Mouse (Mus musculus): Measurements from ENCODE around the gene Taar7d. TPM values are rescaled to one million over a fixed set of nuclear protein-coding genes. Genes with fewer than 3 reads are reported as not detected.

Taar7d gene
- total RNA-seq (2023): not detected

DNA sequence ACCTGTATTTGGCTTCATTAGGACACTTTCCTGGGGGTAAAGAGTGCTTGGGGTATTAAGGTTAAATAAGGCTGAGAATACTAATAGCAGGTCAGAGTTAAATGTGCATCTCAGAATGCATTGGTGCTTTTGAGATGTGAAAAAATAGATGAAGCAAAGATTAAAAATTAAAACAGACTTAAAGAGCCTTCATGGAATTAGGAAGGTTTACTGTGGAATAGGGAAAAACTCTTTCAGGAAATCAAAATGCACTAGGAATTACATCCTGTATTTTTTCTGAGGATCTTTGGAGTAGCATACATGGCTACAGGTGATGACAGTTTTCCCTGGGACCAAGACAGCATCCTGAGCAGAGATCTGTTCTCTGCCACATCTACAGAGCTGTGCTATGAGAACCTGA lies at the start of gene Taar7d:
Gene Taar7d (plus strand): TSS at position 301 of the 400 bp plus-strand sequence.

DNA sequence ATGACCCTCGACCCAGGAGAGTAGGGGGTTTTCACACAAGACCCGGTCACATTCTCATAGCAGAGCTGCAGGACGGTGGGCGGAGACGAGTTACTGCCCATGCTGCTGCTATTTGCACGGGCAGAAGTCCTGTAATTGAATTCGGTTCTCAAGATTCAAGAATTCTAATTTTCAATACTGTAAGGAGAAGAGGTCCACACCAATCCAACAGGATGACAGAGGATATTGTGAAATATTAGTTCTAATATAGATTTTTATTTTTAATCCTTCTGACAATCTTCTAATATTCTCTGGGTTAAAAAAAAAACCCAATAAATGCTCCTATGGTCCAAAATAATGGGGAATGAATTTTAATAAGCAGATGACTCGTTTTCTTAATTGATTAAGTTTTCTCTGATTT lies 41.5 kb upstream of the Taar7d start, which contains the start of gene Taar6:
Gene Taar6 (minus strand): TSS at position 101 of the 400 bp plus-strand sequence.

DNA sequence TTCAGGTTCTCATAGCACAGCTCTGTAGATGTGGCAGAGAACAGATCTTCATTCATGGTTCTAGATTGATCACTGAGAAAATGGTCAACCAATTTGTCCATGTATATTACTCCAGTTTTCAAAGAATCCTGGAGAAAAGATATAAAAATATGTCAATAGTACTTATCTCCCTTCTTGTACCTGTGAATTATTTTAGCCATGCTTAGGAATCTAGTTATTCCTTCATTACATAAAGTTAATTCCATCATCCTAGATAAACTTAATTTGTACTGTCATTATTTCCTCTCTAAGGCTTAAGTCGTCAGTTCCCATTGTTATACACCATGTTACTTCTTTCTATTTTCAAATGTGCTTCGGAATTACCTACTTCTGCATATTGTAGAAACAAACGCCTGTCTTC lies 33.6 kb upstream of the Taar7d start, which contains the start of gene Taar7a:
Gene Taar7a (minus strand): TSS at position 101 of the 400 bp plus-strand sequence.

DNA sequence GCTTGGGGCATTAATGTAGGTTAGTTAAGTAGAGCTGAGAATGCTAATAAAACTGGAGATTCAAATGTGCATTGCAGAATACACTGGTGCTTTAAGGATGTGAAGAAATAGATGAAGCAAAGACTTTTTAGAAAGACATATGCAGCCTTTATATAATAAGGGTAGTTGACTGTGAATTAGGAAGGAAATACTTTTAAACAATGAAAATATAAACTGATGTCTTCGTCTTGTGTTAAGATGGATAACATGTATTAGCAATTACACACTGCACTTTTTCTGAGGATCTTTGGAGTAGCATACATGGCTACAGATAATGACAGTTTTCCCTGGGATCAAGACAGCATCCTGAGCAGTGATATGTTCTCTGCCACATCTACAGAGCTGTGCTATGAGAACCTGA lies 27.4 kb upstream of the Taar7d start, which contains the start of gene Taar7b:
Gene Taar7b (plus strand): TSS at position 301 of the 400 bp plus-strand sequence.

DNA sequence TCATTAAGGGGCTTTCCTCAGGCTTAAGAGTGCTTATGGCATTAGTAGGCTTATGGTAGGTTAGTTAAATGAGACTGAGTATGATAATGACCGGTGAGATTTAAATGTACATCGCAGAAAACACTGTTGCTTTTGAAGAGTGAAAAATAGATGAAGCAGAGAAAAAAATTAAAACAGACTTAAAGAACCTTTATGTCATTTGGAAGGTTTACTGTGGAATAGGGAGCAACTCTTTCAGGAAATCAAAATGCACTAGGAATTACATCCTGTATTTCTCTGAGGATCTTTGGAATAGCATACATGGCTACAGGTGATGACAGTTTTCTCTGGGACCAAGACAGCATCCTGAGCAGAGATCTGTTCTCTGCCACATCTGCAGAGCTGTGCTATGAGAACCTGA lies 10.3 kb downstream of the Taar7d start, which contains the start of gene Taar7e:
Gene Taar7e (plus strand): TSS at position 301 of the 400 bp plus-strand sequence.

DNA sequence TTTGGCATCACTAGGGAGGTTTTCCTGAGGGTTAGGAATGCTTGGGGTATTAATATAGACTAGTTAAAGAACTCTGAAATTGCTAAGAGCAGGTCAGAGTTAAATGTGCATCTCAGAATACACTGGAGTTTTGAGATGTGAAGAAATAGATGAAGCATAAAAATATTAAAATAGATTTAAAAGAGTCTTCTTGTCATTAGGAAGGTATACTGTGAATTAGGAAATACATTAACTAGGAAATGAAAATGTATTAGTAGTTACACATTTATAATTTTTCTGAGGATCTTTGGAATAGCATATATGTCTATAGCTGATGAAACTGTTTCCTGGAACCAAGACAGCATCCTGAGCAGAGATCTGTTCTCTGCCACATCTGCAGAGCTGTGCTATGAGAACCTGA lies 22.2 kb downstream of the Taar7d start, which contains the start of gene Taar7f:
Gene Taar7f (plus strand): TSS at position 301 of the 400 bp plus-strand sequence.

DNA sequence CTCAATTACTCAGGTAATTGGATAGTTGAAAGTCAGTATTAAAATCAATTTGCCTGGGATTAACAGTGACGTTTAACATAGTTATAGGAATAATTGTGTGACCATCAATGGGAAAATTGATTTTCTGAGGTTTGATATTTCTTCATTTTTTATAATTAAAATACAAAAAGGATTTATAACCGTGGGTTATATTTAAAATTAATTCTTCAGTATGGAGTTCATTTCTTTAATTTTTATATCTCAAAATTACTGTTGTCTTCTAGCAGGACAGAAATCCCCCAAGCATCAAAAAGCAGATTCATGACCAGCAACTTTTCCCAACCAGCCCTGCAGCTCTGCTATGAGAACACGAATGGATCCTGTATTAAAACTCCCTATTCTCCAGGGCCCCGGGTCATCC lies 49.2 kb downstream of the Taar7d start, which contains the start of gene Taar8a:
Gene Taar8a (plus strand): TSS at position 301 of the 400 bp plus-strand sequence.

Other genes starting within 250 kb of the Taar7d start
- 1,000 to 10,000 TPM in 1 of 2 experiments, 100 to 1,000 TPM in 1; 994 to 1,362 TPM for gene Rps12, start 239.9 kb upstream of the Taar7d start, total RNA-seq (2023)
- under 1 TPM in 1 of 2 experiments, not detected in 1; 0.86 TPM for gene Slc18b1, start 230.2 kb upstream of the Taar7d start, total RNA-seq (2023)
- not detected for gene Vnn3, start 175.8 kb upstream of the Taar7d start, total RNA-seq (2023)
- not detected for gene Vnn1, start 132.5 kb upstream of the Taar7d start, total RNA-seq (2023)
- not detected for gene Taar1, start 106.9 kb upstream of the Taar7d start, total RNA-seq (2023)
- gene Taar2, start 88.7 kb upstream of the Taar7d start, total RNA-seq (2023): not detected
- not detected for gene Taar3, start 77.7 kb upstream of the Taar7d start, total RNA-seq (2023)
- gene Taar4, start 66.7 kb upstream of the Taar7d start, total RNA-seq (2023): not detected
- gene Taar5, start 56.5 kb upstream of the Taar7d start, total RNA-seq (2023): not detected
- gene Taar6, start 41.6 kb upstream of the Taar7d start, total RNA-seq (2023): not detected
- not detected for gene Taar7a, start 33.7 kb upstream of the Taar7d start, total RNA-seq (2023)
- not detected for gene Taar7b, start 27.3 kb upstream of the Taar7d start, total RNA-seq (2023)
- not detected for gene Taar7e, start 10.4 kb downstream of the Taar7d start, total RNA-seq (2023)
- not detected for gene Taar7f, start 22.3 kb downstream of the Taar7d start, total RNA-seq (2023)
- gene Taar8a, start 49.3 kb downstream of the Taar7d start, total RNA-seq (2023): not detected
- gene Taar8b, start 65.1 kb downstream of the Taar7d start, total RNA-seq (2023): not detected
- gene Taar8c, start 74.7 kb downstream of the Taar7d start, total RNA-seq (2023): not detected
- not detected for gene Taar9, start 82.3 kb downstream of the Taar7d start, total RNA-seq (2023)
- gene Stx7, start 122.1 kb downstream of the Taar7d start, total RNA-seq (2023): 10 to 100 TPM; 21.0 to 21.9 TPM
- gene Moxd1, start 196.3 kb downstream of the Taar7d start, total RNA-seq (2023): not detected